Mouse (Mus musculus) testis, adult 2 months (tissue): ENCODE measurements around the gene Evi5l. TPM values are rescaled to one million over a fixed set of nuclear protein-coding genes. Genes with fewer than 3 reads are reported as not detected.

Experiments used
- H3K27ac ChIP-seq: fragments of 200-500 bp; 2 replicates; pipeline ENCODE4 v1.5.1; 2012; ENCODE audit warnings: low read depth, low read length; ENCODE audit not compliant: control insufficient read depth, insufficient read depth
- H3K27me3 ChIP-seq: fragments of 200-500 bp; 2 replicates; pipeline ENCODE4 v1.6.1; 2012; ENCODE audit warnings: mild to moderate bottlenecking, low read length, moderate library complexity; ENCODE audit not compliant: control insufficient read depth, insufficient read depth
- H3K36me3 ChIP-seq: fragments of 200-500 bp; 2 replicates; pipeline ENCODE4 v1.6.1; 2012; ENCODE audit warnings: mild to moderate bottlenecking, low read length; ENCODE audit not compliant: control insufficient read depth, insufficient read depth
- H3K4me1 ChIP-seq: fragments of 200-500 bp; 2 replicates; pipeline ENCODE4 v1.6.1; 2012; ENCODE audit warnings: low read length; ENCODE audit not compliant: control insufficient read depth, insufficient read depth
- H3K4me3 ChIP-seq: fragments of 200-500 bp; 2 replicates; pipeline ENCODE4 v1.5.1; 2012; ENCODE audit warnings: low read depth, mild to moderate bottlenecking, low read length, moderate library complexity, mixed read lengths; ENCODE audit not compliant: control insufficient read depth
- CTCF ChIP-seq: fragments of 200-500 bp; IDR thresholded peaks from 2 replicates; pipeline ENCODE4 v1.5.1; 2012; ENCODE audit warnings: low read depth, mild to moderate bottlenecking, inconsistent platforms, low read length, moderate library complexity; ENCODE audit not compliant: control insufficient read depth, insufficient read depth, insufficient replicate concordance
- POLR2A ChIP-seq: fragments of 200-500 bp; IDR thresholded peaks from 2 replicates; pipeline ENCODE4 v1.6.1; 2012; ENCODE audit warnings: low read depth, mild to moderate bottlenecking, inconsistent platforms, low read length, moderate library complexity; ENCODE audit not compliant: control insufficient read depth
- polyA plus RNA-seq: library from polyadenylated mRNA; depleted of rRNA; stranded (reverse); fragments of >200 nt; gene quantifications from 2 replicates; pipeline ENCODE4 v1.2.3, GENCODE M21; 2012

Evi5l gene
- polyA plus RNA-seq, 1 experiment: 181 TPM

DNA sequence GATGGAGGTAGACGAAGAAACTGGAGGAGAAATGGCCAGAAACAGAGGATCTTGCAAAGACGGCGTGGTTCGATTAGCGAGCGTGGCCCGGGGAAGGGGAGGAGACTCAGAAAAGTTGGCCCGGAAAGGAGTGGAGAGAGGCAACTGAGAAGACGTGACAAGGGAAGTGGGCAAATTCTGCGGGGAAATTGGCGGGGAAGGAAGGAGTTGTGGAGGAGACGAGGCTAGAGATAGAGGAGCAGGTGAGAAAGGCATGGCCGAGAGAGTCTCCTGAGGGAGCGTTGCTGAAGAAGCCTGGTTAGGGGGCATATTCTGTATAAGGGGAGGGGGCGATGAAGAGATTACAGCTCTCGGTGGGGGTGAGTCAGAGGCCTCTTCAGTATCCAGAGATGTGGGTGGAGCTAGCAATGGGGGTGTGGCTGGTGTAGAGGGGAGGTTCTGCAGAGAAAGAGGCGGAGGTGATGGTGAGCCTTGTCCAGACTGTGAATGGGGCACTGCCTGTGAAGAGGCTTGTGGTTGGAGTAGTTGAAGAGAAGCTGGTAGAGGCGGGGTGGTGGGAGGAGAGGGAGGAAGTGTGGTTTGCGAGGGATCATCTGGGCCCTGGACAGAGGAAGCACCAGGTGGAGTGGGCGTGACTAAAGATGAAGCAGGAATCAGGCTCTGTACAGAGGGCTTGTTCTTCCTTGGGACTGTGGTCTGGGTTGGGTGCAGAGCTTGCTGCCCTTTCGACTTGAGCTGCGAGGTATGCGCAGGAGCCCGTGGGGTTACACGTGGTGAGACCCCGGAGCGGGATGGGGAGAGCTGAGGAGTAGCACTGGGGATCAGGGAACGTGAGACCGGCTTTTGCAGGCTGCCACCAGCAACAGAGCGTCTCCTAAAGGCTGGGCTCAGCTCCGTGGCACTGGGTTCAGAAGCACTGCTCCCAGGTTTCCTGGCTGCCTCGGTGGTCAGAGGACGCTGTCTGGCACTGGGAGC is 47.9 kb downstream of the Evi5l start:
- 0 out of 2 replicates have a peak, but pooled peaks cover 2% of the 10 kb centered on the region for H3K27me3 ChIP-seq

DNA sequence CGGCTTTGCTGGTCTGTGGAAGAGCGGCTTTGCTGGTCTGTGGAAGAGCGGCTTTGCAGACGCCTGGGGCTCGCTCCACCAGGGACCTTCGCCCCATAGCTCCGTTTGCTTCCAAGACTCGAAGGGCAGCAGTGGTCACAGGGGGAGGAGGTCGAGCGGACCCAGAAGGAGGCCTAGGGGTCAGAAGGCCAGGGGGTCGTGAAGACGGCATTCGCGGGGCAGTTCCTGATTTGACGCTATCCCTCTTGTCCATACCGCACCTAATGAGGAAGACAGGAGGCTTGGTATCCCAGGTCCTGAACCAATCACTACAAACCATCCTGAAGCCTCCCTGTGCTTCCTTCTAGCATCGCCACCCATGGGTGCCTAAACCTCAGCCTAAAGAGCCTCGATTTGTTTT is 49.9 kb downstream of the Evi5l start:
- H3K27me3 ChIP-seq: 0 out of 2 replicates have a peak, but pooled peaks cover 2% of the 10 kb centered on the region
- TF ChIP-seq POLR2A (no peak), CTCF (no peak)
- H3K36me3 ChIP-seq: no peaks in the 10 kb centered on the region
- peaks cover 37% of the 10 kb centered on the region for H3K4me1 ChIP-seq
- H3K27ac ChIP-seq: no peak overlapping the region
- peak overlapping the region; percentile 4; the same call in 1 of the 2 replicates for H3K4me3 ChIP-seq

More for the DNA sequence above, 47.9 kb downstream of the Evi5l start:
- Histone ChIP-seq H3K4me1 (peaks cover 37% of the 10 kb centered on the region), H3K4me3 (peak overlapping the region; percentile 63), H3K27ac (peak overlapping the region; percentile 76), H3K36me3 (no peaks in the 10 kb centered on the region)
- TF ChIP-seq POLR2A (no peak; the same call in 1 of the 2 replicates), CTCF (no peak)

DNA sequence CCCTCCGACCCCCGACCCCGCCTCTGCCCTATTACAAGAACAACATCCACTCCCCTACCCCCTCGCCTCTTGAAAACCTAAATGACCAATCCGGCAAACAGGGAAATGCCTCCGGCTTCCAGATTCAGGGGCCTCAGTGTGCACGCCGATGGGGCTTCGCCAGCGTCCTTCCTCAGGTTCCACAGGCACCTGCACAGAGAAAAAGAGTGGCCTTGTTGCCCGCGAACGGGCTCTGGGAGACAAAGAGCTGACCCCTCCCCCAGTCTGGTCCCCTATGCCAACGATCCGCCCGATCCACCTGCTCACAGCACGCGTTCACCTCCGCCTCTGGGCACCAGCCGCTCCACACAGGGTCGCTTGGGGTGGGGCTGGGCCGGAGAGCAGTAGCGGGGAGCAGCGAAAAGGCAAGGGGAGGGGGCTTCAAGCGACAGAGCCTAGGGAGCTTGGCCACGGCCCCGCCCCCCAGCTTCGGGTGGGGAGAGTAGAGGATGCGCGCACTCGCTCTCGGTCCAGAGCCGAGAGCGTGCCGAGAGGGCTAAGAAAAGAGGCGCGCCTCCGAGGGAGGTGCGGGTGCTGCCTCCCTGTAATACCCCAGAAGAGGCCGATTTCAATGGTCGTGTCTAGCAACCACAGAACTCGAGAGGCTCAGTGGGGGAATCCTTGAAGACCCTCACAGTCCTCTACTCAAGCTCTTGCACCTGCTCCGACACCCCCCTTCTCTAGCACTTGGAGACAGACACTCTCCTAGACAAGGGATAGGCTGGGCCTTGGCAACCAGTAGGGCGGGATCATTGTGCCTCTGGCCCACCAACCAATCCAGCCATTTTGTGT is 50.6 kb downstream of the Evi5l start, which contains the start of gene Prr36:
Gene Prr36, minus strand, starts transcription at position 669 of the 831 bp plus-strand sequence.
- H3K4me3 ChIP-seq: peak within 1 kb of the TSS; percentile 4; the same call in 1 of the 2 replicates
- 0 out of 2 replicates have a peak, but pooled peaks cover 2% of the 10 kb centered on the region for H3K27me3 ChIP-seq
- H3K4me1 ChIP-seq: peaks cover 37% of the 10 kb centered on the region
- no peaks in the 10 kb centered on the region for H3K36me3 ChIP-seq
- H3K27ac ChIP-seq: no peak within 1 kb of the TSS
- TF ChIP-seq CTCF (no peak), POLR2A (no peak)

DNA sequence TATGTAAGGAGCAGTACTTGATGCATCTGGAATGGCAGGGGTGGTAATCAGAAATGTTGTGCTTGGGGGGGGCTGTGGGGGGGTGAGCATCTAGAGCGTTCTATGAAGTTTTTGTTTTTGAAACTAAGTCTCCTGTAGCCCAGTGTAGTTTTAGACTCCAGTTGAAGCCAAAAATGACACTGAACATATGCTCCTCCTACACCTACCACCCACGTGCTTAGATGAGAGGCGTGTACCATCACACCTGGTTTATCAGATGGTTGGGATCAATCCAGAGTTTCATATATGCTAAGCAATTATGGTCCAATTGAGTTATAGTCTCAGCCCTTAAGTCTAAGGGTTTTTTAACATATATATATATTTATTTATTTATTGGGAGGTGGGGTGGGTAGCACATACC is 53.2 kb downstream of the Evi5l start:
- TF ChIP-seq POLR2A (no peak), CTCF (no peak)

DNA sequence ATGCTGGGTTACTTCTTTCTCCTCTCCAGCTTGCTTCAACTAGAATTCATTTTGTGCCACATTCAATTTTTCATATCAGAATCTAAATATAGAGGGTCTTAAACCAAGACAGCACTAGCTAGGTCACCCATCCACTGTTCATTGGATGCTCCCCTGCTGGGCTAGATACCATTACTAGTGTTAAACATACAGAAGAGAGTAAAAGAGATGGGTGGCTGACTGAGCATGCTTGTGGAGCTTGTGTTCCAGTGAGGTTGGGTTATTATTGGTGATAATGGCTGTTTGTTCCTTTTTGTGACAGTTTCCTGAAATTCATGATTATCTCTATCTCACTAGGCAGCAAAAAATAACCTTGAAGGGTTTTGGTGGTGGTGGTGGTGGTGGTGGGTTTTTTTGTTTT is 55.7 kb downstream of the Evi5l start:
- TF ChIP-seq CTCF (no peak), POLR2A (no peak)
- H3K27me3 ChIP-seq: no peaks in the 10 kb centered on the region
- H3K4me1 ChIP-seq: peaks cover 15% of the 10 kb centered on the region
- H3K4me3 ChIP-seq: no peak overlapping the region
- no peak overlapping the region for H3K27ac ChIP-seq
- no peaks in the 10 kb centered on the region for H3K36me3 ChIP-seq

More for the DNA sequence above, 53.2 kb downstream of the Evi5l start:
- no peak overlapping the region for H3K4me3 ChIP-seq
- 0 out of 2 replicates have a peak, but pooled peaks cover 2% of the 10 kb centered on the region for H3K27me3 ChIP-seq
- no peaks in the 10 kb centered on the region for H3K36me3 ChIP-seq
- no peak overlapping the region for H3K27ac ChIP-seq
- peaks cover 19% of the 10 kb centered on the region for H3K4me1 ChIP-seq

DNA sequence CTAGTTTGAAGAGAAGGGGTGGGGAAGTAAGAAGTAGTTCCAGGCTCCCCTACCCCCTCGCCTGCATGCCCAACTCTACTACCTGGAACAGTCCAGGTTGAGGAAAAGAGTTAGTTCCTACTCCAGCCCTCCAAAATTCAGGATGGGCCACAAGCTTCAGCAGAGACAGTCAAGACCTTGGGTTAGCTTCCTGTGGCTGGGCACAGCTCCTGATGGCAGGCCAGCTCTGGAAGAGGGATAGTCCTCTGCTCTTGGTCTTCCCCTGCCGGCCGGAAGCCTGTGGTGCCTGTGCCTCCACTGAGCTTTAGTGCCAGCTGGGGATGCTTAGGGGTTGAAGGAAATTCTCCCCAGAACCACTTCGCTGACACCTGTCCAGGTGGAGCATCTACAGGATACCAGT is 60.0 kb downstream of the Evi5l start:
- no peaks in the 10 kb centered on the region for H3K36me3 ChIP-seq
- no peaks in the 10 kb centered on the region for H3K27me3 ChIP-seq
- 0 out of 2 replicates have a peak, but pooled peaks have one; percentile 3 for TF ChIP-seq CTCF
- no peak for TF ChIP-seq POLR2A
- no peak overlapping the region; the same call in 1 of the 2 replicates for H3K4me3 ChIP-seq
- H3K27ac ChIP-seq: no peak overlapping the region
- H3K4me1 ChIP-seq: peaks cover 11% of the 10 kb centered on the region
